Mouse (Mus musculus) ES-Bruce4 (cell line): Measurements from ENCODE around the gene Smyd1.

Source experiments
- CTCF ChIP-seq: IDR thresholded peaks from one replicate; pipeline ENCODE4 v1.8.1; 2011; ENCODE audit warnings: low read depth, low read length
- EP300 ChIP-seq: IDR thresholded peaks from 2 replicates; pipeline ENCODE4 v1.6.1; 2011; ENCODE audit warnings: low read depth, low read length; ENCODE audit not compliant: insufficient read depth

GRCm38 (mm10) chr6:71352201-71352600, 30.2 kb upstream of the Smyd1 start:
- TF ChIP-seq EP300: no peak
- TF ChIP-seq CTCF: no peak
